In the genomic region with DNA sequence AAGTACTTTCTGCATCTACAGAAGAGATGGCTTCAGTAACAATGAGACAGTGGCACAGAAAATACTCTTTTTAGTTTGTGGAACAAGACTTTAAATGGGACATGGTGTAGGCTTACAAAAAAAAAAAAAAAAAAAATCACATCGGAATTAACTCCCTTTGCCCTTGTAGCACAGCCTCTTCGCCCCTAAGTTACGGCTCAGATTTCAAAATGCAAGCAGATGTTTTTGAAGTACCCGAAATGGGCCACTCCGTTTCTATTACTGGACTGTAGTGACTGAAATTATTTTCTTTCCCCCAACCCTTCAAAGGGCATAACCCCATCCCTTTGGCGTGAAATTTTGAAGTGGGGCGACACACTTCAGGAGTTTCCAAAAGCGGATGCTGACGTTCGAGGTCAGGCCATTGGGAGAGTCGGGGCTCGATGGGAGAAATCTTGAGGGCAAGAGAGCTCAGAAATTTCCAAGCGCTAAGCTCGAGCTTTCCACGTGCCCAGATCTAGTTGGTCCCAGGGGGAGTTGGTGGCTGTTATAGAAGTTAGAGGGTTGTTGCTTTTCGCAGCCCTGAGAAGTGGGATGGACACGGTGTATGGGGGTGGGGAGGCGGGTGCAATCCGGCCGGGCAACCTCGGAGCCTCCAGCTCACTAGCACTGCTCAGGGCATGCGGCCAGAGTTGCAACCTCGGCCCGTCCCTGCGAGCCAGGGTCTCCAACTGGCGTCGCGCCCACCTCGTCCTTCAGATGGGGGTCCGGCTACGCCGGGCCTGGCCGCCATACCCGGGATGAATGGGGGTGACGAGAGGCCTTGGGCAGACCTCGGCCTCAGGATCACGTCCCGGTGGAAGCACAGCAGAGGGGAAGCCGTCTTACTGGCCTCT, we compare ENCODE assay signal across 8 mouse cellular contexts. TPM values are rescaled to one million over a fixed set of nuclear protein-coding genes. Genes with fewer than 3 reads are reported as not detected.
DNase-seq lines count a peak whose midpoint lies in the region; ATAC-seq and TF ChIP-seq lines count a peak whose summit lies in the region.

TSS of gene Hexim2 (plus strand) at position 729 of the 875 bp plus-strand sequence.

- H3K9ac ChIP-seq in hindbrain, postnatal 0 days (replicated peaks; ENCODE audit: low read length), result peak within 1 kb of the TSS; percentile 99
- peak within 1 kb of the TSS; percentile 100 for H3K9ac ChIP-seq in limb, embryonic 11.5 days (ENCODE audit: low read length)
- peak within 1 kb of the TSS; percentile 100 for H3K9ac ChIP-seq in midbrain, embryonic 13.5 days (replicated peaks)

- 1% methylated on average over 39 of the region's 39 CpGs for WGBS in hindbrain, postnatal 0 days
- under 1% methylated on average over 39 of the region's 39 CpGs for WGBS in limb, embryonic 11.5 days
- WGBS in midbrain, embryonic 13.5 days, result under 1% methylated on average over 39 of the region's 39 CpGs

- peak within 1 kb of the TSS; percentile 82 for H3K4me2 ChIP-seq in hindbrain, postnatal 0 days (ENCODE audit: low read depth, low read length)
- peak within 1 kb of the TSS; percentile 63 for H3K4me2 ChIP-seq in limb, embryonic 11.5 days (ENCODE audit: low read depth, severe bottlenecking)
- peak within 1 kb of the TSS; percentile 63 for H3K4me2 ChIP-seq in midbrain, embryonic 13.5 days (replicated peaks)

- H3K36me3 ChIP-seq in hindbrain, postnatal 0 days (ENCODE audit: insufficient read depth, low read length), result no peaks in the 10 kb centered on the region
- H3K36me3 ChIP-seq in limb, embryonic 11.5 days (ENCODE audit: control insufficient read depth, insufficient read depth, low read length), result no peaks in the 10 kb centered on the region
- no peaks in the 10 kb centered on the region for H3K36me3 ChIP-seq in midbrain, embryonic 13.5 days

- TF ChIP-seq CTCF in hindbrain, postnatal 0 days (IDR thresholded peaks at IDR 0.05; ENCODE audit: low read depth), result no peak

- ATAC-seq in hindbrain, postnatal 0 days, result peak; percentile 60
- peak; percentile 32; the same call in 1 of the 2 replicates for ATAC-seq in limb, embryonic 11.5 days (ENCODE audit: insufficient number of reproducible peaks, low FRiP score, low TSS enrichment, low read depth)
- ATAC-seq in midbrain, embryonic 13.5 days, result peak; percentile 72

- H3K4me3 ChIP-seq in hindbrain, postnatal 0 days (ENCODE audit: low read length), result peak within 1 kb of the TSS; percentile 80
- peak within 1 kb of the TSS; percentile 95 for H3K4me3 ChIP-seq in limb, embryonic 11.5 days (ENCODE audit: low read depth, low read length)
- H3K4me3 ChIP-seq in midbrain, embryonic 13.5 days (replicated peaks), result peak within 1 kb of the TSS; percentile 93

- H3K27me3 ChIP-seq in hindbrain, postnatal 0 days (ENCODE audit: insufficient read depth, low read length), result no peaks in the 10 kb centered on the region
- no peaks in the 10 kb centered on the region for H3K27me3 ChIP-seq in limb, embryonic 11.5 days (ENCODE audit: control insufficient read depth, insufficient read depth, low read length)
- no peaks in the 10 kb centered on the region for H3K27me3 ChIP-seq in midbrain, embryonic 13.5 days

- H3K4me1 ChIP-seq in hindbrain, postnatal 0 days (ENCODE audit: insufficient read depth, low read length), result peaks cover 17% of the 10 kb centered on the region
- peaks cover 17% of the 10 kb centered on the region; the same call in 1 of the 2 replicates for H3K4me1 ChIP-seq in limb, embryonic 11.5 days (ENCODE audit: control insufficient read depth, insufficient read depth, low read length)
- peaks cover 37% of the 10 kb centered on the region for H3K4me1 ChIP-seq in midbrain, embryonic 13.5 days (replicated peaks)

- DNase-seq in left cerebral cortex, adult 18-20 months (ENCODE audit: low spot score in 2 of 2), result peak; percentile 44 to 57
- DNase-seq in left cerebral cortex, adult 11 months (ENCODE audit: low spot score), result no peak
- DNase-seq in cerebellum, adult 9-11 months, result peak; percentile 88
- peak; percentile 65 for DNase-seq in gastrocnemius, adult 18-20 months (ENCODE audit: low spot score)
- DNase-seq in hindbrain, postnatal 0 days (ENCODE audit: low spot score), result peak; percentile 86
- DNase-seq in limb, embryonic 11.5 days (ENCODE audit: low spot score), result peak; percentile 73
- DNase-seq in testis, postnatal 10 days (ENCODE audit: low spot score), result peak; percentile 88

- H3K9me3 ChIP-seq in hindbrain, postnatal 0 days (ENCODE audit: low read length), result no peaks in the 10 kb centered on the region
- no peaks in the 10 kb centered on the region for H3K9me3 ChIP-seq in limb, embryonic 11.5 days (ENCODE audit: control insufficient read depth, low read length)
- no peaks in the 10 kb centered on the region for H3K9me3 ChIP-seq in midbrain, embryonic 13.5 days

- peak within 1 kb of the TSS; percentile 98 for H3K27ac ChIP-seq in hindbrain, postnatal 0 days
- H3K27ac ChIP-seq in limb, embryonic 11.5 days (replicated peaks; ENCODE audit: low read depth, low read length), result peak within 1 kb of the TSS; percentile 96
- peak within 1 kb of the TSS; percentile 98 for H3K27ac ChIP-seq in midbrain, embryonic 13.5 days

RNA-seq across cellular contexts. Expression of gene Hexim2, which starts in this region (rescaled TPM):
- total RNA-seq in left cerebral cortex, adult 18-20 months (2021), result 10 to 100 TPM; 16.1 to 16.2 TPM
- 1 to 10 TPM; 3.3 to 4.4 TPM for total RNA-seq in gastrocnemius, adult 18-20 months (2021)
- 28.9 and 40.4 TPM in 2 replicates for total RNA-seq in hindbrain, postnatal 0 days (2014; rRNA removed)
- 30.2 and 30.7 TPM in 2 replicates for polyA plus RNA-seq in hindbrain, postnatal 0 days (2015; fragmentation: Nextera tagmentation; extraction: Ambion mirVana)
- polyA plus RNA-seq in limb, embryonic 11.5 days (2014; fragmentation: Nextera tagmentation; extraction: Ambion mirVana), result 8.3 and 9.5 TPM in 2 replicates
- 18.8 and 20.0 TPM in 2 replicates for polyA plus RNA-seq in midbrain, embryonic 13.5 days (2015; fragmentation: Nextera tagmentation; extraction: Ambion mirVana)
